In the genomic region with DNA sequence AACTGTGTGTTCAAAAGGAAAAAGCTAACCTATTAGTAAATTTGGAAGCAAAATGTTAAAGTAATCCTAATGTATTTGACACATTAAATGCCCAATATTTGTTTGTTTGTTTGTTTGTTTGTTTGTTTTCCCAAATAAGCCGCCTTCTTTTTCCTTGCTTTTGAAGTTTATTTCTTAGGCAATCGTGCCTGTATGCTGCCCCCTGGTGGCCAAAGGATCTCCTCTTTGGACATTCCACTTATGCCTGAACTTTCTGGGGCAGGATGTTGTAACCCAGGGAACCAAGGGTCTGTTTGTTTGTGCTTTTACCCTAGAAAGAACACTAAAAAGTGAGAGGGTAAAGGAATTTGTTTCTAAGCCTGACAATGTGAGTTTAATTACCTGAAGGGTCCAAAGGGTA, we compare ENCODE assay signal across 9 mouse cellular contexts. TPM values are rescaled to one million over a fixed set of nuclear protein-coding genes. Genes with fewer than 3 reads are reported as not detected.
DNase-seq lines count a peak whose midpoint lies in the region; ATAC-seq and TF ChIP-seq lines count a peak whose summit lies in the region.
"Had no signal": no experiment of that assay in that cellular context is flagged by ENCODE, and none has a peak within 500 bp of the region (broad histone marks: within the 10 kb centered on the region; RNA-seq: fewer than 3 reads in every experiment).

No protein-coding gene starts in this region.

- no peaks in the 10 kb centered on the region for H3K9me3 ChIP-seq in embryonic facial prominence, embryonic 11.5 days (replicated peaks; ENCODE audit: control insufficient read depth, low read length)
- H3K9me3 ChIP-seq in lung, embryonic 14.5 days (ENCODE audit: low read depth, low read length), result no peaks in the 10 kb centered on the region
- H3K9me3 ChIP-seq: stomach, embryonic 15.5 days had no signal

- no peak overlapping the region for H3K4me2 ChIP-seq in embryonic facial prominence, embryonic 11.5 days (ENCODE audit: low read depth, low read length)
- H3K4me2 ChIP-seq in lung, embryonic 14.5 days, result no peak overlapping the region
- H3K4me2 ChIP-seq: stomach, embryonic 15.5 days had no signal

- peaks cover 2% of the 10 kb centered on the region; the same call in 1 of the 2 replicates for H3K27me3 ChIP-seq in embryonic facial prominence, embryonic 11.5 days (ENCODE audit: control insufficient read depth, insufficient read depth, low read length)
- H3K27me3 ChIP-seq in lung, embryonic 14.5 days (ENCODE audit: insufficient read depth, low read length), result no peaks in the 10 kb centered on the region
- H3K27me3 ChIP-seq: stomach, embryonic 15.5 days had no signal

- no peak overlapping the region for H3K4me3 ChIP-seq in bone marrow, adult 2 months (replicated peaks; ENCODE audit: control insufficient read depth, low read depth, low read length)
- no peak overlapping the region for H3K4me3 ChIP-seq in embryonic facial prominence, embryonic 11.5 days (ENCODE audit: low read depth, low read length)
- no peak overlapping the region for H3K4me3 ChIP-seq in lung, embryonic 14.5 days (ENCODE audit: low read depth, low read length)
- H3K4me3 ChIP-seq: stomach, embryonic 15.5 days had no signal

- peak; percentile 81 for ATAC-seq in CD4-positive, CD25-positive, alpha-beta regulatory T cell, adult 4 months
- ATAC-seq in embryonic facial prominence, embryonic 11.5 days (replicated peaks; ENCODE audit: insufficient number of reproducible peaks, low FRiP score, low TSS enrichment, low read depth), result no peak
- ATAC-seq in lung, embryonic 14.5 days (ENCODE audit: insufficient read depth), result no peak

- no peaks in the 10 kb centered on the region for H3K36me3 ChIP-seq in embryonic facial prominence, embryonic 11.5 days (replicated peaks; ENCODE audit: control insufficient read depth, insufficient read depth, low read depth, low read length)
- no peaks in the 10 kb centered on the region for H3K36me3 ChIP-seq in lung, embryonic 14.5 days (ENCODE audit: insufficient read depth)
- H3K36me3 ChIP-seq: stomach, embryonic 15.5 days had no signal

- DNase-seq in 3T3-L1 (ENCODE audit: low read depth, low spot score), result peak; percentile 83
- peak; percentile 90 for DNase-seq in embryonic facial prominence, embryonic 11.5 days (ENCODE audit: low spot score)
- peak; percentile 95 for DNase-seq in kidney, postnatal 10 days
- peak; percentile 94 for DNase-seq in lung, embryonic 14.5 days
- peak; percentile 55 for DNase-seq in right cerebral cortex, postnatal 25 days
- DNase-seq in urinary bladder, postnatal 25 days (ENCODE audit: low spot score), result peak; percentile 85

- H3K9ac ChIP-seq in embryonic facial prominence, embryonic 11.5 days (replicated peaks; ENCODE audit: low read length), result no peak overlapping the region
- no peak overlapping the region for H3K9ac ChIP-seq in lung, embryonic 14.5 days
- H3K9ac ChIP-seq: stomach, embryonic 15.5 days had no signal

- H3K4me1 ChIP-seq in bone marrow, adult 2 months (ENCODE audit: control insufficient read depth, insufficient read depth, low read length), result no peaks in the 10 kb centered on the region; the same call in 1 of the 2 replicates
- no peaks in the 10 kb centered on the region for H3K4me1 ChIP-seq in embryonic facial prominence, embryonic 11.5 days (ENCODE audit: control insufficient read depth, insufficient read depth, low read length)
- no peaks in the 10 kb centered on the region for H3K4me1 ChIP-seq in lung, embryonic 14.5 days (ENCODE audit: insufficient read depth)
- H3K4me1 ChIP-seq: stomach, embryonic 15.5 days had no signal

- no peak overlapping the region for H3K27ac ChIP-seq in bone marrow, adult 2 months (ENCODE audit: control insufficient read depth, insufficient read depth, low read depth, low read length, poor library complexity)
- H3K27ac ChIP-seq in embryonic facial prominence, embryonic 11.5 days (replicated peaks; ENCODE audit: low read depth, low read length), result no peak overlapping the region
- H3K27ac ChIP-seq in lung, embryonic 14.5 days (ENCODE audit: low read depth), result no peak overlapping the region
- H3K27ac ChIP-seq: stomach, embryonic 15.5 days had no signal

- no peak for TF ChIP-seq POLR2A in bone marrow, adult 2 months (IDR thresholded peaks at IDR 0.05; ENCODE audit: borderline replicate concordance, control insufficient read depth, low read depth, low read length)

- 11% methylated on average over 2 of the region's 2 CpGs for WGBS in bone marrow, adult 2 months
- WGBS in embryonic facial prominence, embryonic 11.5 days, result 22% methylated on average over 2 of the region's 2 CpGs
- WGBS in lung, embryonic 14.5 days, result 14% methylated on average over 2 of the region's 2 CpGs

- peak; percentile 62 for TF ChIP-seq CTCF in bone marrow, adult 2 months (IDR thresholded peaks at IDR 0.05; ENCODE audit: control insufficient read depth, insufficient read depth, low read length)
- peak; percentile 87 for TF ChIP-seq CTCF in lung, embryonic 14.5 days (IDR thresholded peaks at IDR 0.05; ENCODE audit: low read depth)

RNA-seq across cellular contexts. Expression of a gene that starts 17.8 kb away (rescaled TPM):
- 1 to 10 TPM; 7.6 to 7.8 TPM for polyA plus RNA-seq in CD4-positive, CD25-positive, alpha-beta regulatory T cell, adult 4 months (2017; shearing (Covaris generic))
- 31.1 and 31.8 TPM in 2 replicates for polyA plus RNA-seq in bone marrow, adult 2 months (2011; ENCODE audit: insufficient read depth, insufficient read length, low replicate concordance, missing spikeins)
- polyA plus RNA-seq in embryonic facial prominence, embryonic 11.5 days (2014; fragmentation: Nextera tagmentation; extraction: Ambion mirVana), result 14.3 and 14.4 TPM in 2 replicates
- polyA plus RNA-seq in lung, embryonic 14.5 days (2014; fragmentation: Nextera tagmentation; extraction: Ambion mirVana), result 11.8 and 14.6 TPM in 2 replicates

RNA-seq across cellular contexts. Expression of a gene that starts 20.6 kb away (rescaled TPM):
- 10 to 100 TPM; 12.3 to 18.1 TPM for polyA plus RNA-seq in CD4-positive, CD25-positive, alpha-beta regulatory T cell, adult 4 months (2017; shearing (Covaris generic))
- polyA plus RNA-seq in bone marrow, adult 2 months (2011; ENCODE audit: insufficient read depth, insufficient read length, low replicate concordance, missing spikeins), result 4.0 and 4.8 TPM in 2 replicates
- 38.2 and 38.6 TPM in 2 replicates for polyA plus RNA-seq in embryonic facial prominence, embryonic 11.5 days (2014; fragmentation: Nextera tagmentation; extraction: Ambion mirVana)
- 24.3 and 25.2 TPM in 2 replicates for polyA plus RNA-seq in lung, embryonic 14.5 days (2014; fragmentation: Nextera tagmentation; extraction: Ambion mirVana)
